Mouse (Mus musculus): ENCODE measurements around the gene Sult2a4. TPM values are rescaled to one million over a fixed set of nuclear protein-coding genes. Genes with fewer than 3 reads are reported as not detected.
"Not testable (repeated sequence)": the region's sequence is repeated elsewhere in the genome, so short reads cannot be mapped to it uniquely, and the experiment has no call there.

Sult2a4 gene
- not detected in 2 replicates for polyA plus RNA-seq (2015; fragmentation: Nextera tagmentation; extraction: Ambion mirVana)

DNA sequence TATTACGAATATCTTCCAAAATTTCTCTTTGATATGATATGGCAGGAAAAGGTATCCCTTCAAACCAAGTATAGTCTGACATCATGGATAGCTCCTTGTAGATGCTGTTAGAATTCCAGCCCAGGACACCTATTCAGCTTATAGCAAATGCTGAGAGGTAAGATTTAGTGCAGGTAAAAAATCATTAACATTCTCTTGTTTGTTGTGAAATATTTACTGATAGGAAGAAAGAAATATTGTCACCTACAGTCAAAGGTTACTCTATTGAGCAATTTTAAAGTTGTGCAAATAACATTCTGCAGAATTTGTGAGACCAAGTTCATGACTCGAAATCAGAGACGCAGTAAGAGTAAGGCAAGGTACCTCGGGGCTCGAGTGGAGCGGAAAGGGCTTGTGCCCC is at the start of gene Sult2a4:
Sult2a4 (minus strand) TSS at position 101 of the 400 bp plus-strand sequence.
- not testable (repeated sequence) for H3K4me1 ChIP-seq (replicated peaks; ENCODE audit: insufficient read depth, low read length); ATAC-seq (replicated peaks; ENCODE audit: low FRiP score, low read depth); H3K36me3 ChIP-seq (ENCODE audit: insufficient read depth, low read length); H3K9ac ChIP-seq (ENCODE audit: low read depth, low read length); H3K27ac ChIP-seq; H3K4me2 ChIP-seq (ENCODE audit: low read length); H3K9me3 ChIP-seq (replicated peaks; ENCODE audit: low read length); H3K27me3 ChIP-seq (ENCODE audit: insufficient read depth, low read length); H3K4me3 ChIP-seq (replicated peaks; ENCODE audit: low read depth, low read length); DNase-seq (ENCODE audit: low spot score)
- 88% methylated on average over 6 of the region's 6 CpGs for WGBS

GRCm38 (mm10) chr7:14030831-14031230 is 41.4 kb upstream of the Sult2a4 start:
- ATAC-seq (replicated peaks; ENCODE audit: low FRiP score, low read depth); H3K4me2 ChIP-seq (ENCODE audit: low read length); H3K36me3 ChIP-seq (ENCODE audit: insufficient read depth, low read length); DNase-seq (ENCODE audit: low spot score); H3K27me3 ChIP-seq (ENCODE audit: insufficient read depth, low read length); H3K4me1 ChIP-seq (replicated peaks; ENCODE audit: insufficient read depth, low read length); H3K4me3 ChIP-seq (replicated peaks; ENCODE audit: low read depth, low read length); H3K9ac ChIP-seq (ENCODE audit: low read depth, low read length); H3K9me3 ChIP-seq (replicated peaks; ENCODE audit: low read length); H3K27ac ChIP-seq: not testable (repeated sequence)

- Histone ChIP-seq H3K4me1 (replicated peaks; ENCODE audit: insufficient read depth, low read length) (no peaks in the 10 kb centered on the region), H3K9ac (ENCODE audit: low read depth, low read length) (no peak overlapping the region), H3K9me3 (replicated peaks; ENCODE audit: low read length) (no peaks in the 10 kb centered on the region), H3K4me2 (ENCODE audit: low read length) (no peak overlapping the region), H3K36me3 (ENCODE audit: insufficient read depth, low read length) (no peaks in the 10 kb centered on the region), H3K4me3 (replicated peaks; ENCODE audit: low read depth, low read length) (no peak overlapping the region), H3K27ac (no peak overlapping the region), H3K27me3 (ENCODE audit: insufficient read depth, low read length) (no peaks in the 10 kb centered on the region)
- ATAC-seq (replicated peaks; ENCODE audit: low FRiP score, low read depth): no peak
- no peak for DNase-seq (ENCODE audit: low spot score)
- no peak for TF ChIP-seq CTCF (IDR thresholded peaks at IDR 0.05; ENCODE audit: low read depth)
- 88% methylated on average over 8 of the region's 8 CpGs for WGBS
These were observed 23.7 kb upstream of the Sult2a4 start for GRCm38 (mm10) chr7:14013083-14013482.

DNA sequence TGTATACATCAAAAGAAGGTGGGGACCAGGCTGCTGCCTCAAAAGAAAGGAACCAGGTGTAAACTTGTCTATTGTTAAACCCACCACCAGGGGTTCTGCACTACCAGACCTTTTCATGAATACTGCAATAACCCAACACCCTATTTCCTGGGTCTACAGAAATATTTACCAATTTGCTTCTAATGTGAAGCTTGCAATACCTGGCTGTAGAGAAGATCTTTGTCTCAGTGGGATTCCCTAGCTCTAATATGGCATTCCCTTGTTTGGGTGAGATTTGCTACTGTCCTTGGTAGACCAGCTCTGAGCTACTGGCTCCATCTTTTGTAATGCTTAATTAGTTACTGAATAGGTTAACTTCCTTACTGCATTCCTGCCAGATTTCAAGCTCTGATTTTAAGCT is 21.3 kb upstream of the Sult2a4 start:
- H3K27ac ChIP-seq; H3K36me3 ChIP-seq (ENCODE audit: insufficient read depth, low read length); H3K4me2 ChIP-seq (ENCODE audit: low read length); H3K4me1 ChIP-seq (replicated peaks; ENCODE audit: insufficient read depth, low read length); ATAC-seq (replicated peaks; ENCODE audit: low FRiP score, low read depth); H3K9me3 ChIP-seq (replicated peaks; ENCODE audit: low read length); DNase-seq (ENCODE audit: low spot score); H3K4me3 ChIP-seq (replicated peaks; ENCODE audit: low read depth, low read length); H3K9ac ChIP-seq (ENCODE audit: low read depth, low read length); H3K27me3 ChIP-seq (ENCODE audit: insufficient read depth, low read length): not testable (repeated sequence)

Other genes with a start within 250 kb of the Sult2a4 start
- gene Sult2a1, start 152.2 kb downstream of the Sult2a4 start, polyA plus RNA-seq (2015; fragmentation: Nextera tagmentation; extraction: Ambion mirVana): not detected in 2 replicates
- not detected in 2 replicates for gene Sult2a3, start 133.4 kb upstream of the Sult2a4 start, polyA plus RNA-seq (2015; fragmentation: Nextera tagmentation; extraction: Ambion mirVana)